Mouse (Mus musculus) small intestine, adult 2 months (tissue): Measurements from ENCODE around the gene Snupn. TPM values are rescaled to one million over a fixed set of nuclear protein-coding genes. Genes with fewer than 3 reads are reported as not detected.

ENCODE experiments used
- H3K27ac ChIP-seq: fragments of 200-500 bp; 2 replicates; pipeline ENCODE4 v1.5.1; 2012; ENCODE audit warnings: low read depth, low read length, control low read depth, inconsistent platforms; ENCODE audit not compliant: insufficient read depth
- H3K27me3 ChIP-seq: fragments of 200-500 bp; 2 replicates; pipeline ENCODE4 v1.6.1; 2012; ENCODE audit warnings: mild to moderate bottlenecking, moderate library complexity, low read length, inconsistent platforms; ENCODE audit not compliant: control insufficient read depth, insufficient read depth
- H3K36me3 ChIP-seq: fragments of 200-500 bp; 2 replicates; pipeline ENCODE4 v1.6.1; 2012; ENCODE audit warnings: mild to moderate bottlenecking, low read length, control low read depth, inconsistent platforms; ENCODE audit not compliant: control insufficient read depth, insufficient read depth
- H3K4me1 ChIP-seq: fragments of 200-500 bp; 2 replicates; pipeline ENCODE4 v1.6.1; 2012; ENCODE audit warnings: low read length, inconsistent platforms, mixed read lengths; ENCODE audit not compliant: control insufficient read depth, insufficient read depth, insufficient read length
- H3K4me3 ChIP-seq: fragments of 200-500 bp; 2 replicates; pipeline ENCODE4 v1.5.1; 2012; ENCODE audit warnings: low read depth, mild to moderate bottlenecking, control low read depth, inconsistent platforms, low read length, moderate library complexity
- CTCF ChIP-seq: fragments of 200-500 bp; IDR thresholded peaks from 2 replicates; pipeline ENCODE4 v1.5.1; 2012; ENCODE audit warnings: low read depth, mild to moderate bottlenecking, control low read depth, inconsistent platforms, low read length, moderate library complexity, mixed read lengths; ENCODE audit not compliant: insufficient replicate concordance, insufficient read length; ENCODE audit errors: extremely low read depth
- POLR2A ChIP-seq: fragments of 200-500 bp; IDR thresholded peaks from 2 replicates; pipeline ENCODE4 v1.6.1; 2012; ENCODE audit warnings: low read depth, mild to moderate bottlenecking, control low read depth, inconsistent platforms, low read length, moderate library complexity
- WGBS: fragments of 180-500 bp; shearing (Covaris S2); methylation state at CpG from one replicate; pipeline ENCODE4 v1.1.7; 2018; 5-methylcytosine and 5-hydroxymethylcytosine counted together
- polyA plus RNA-seq: library from polyadenylated mRNA; depleted of rRNA; stranded (reverse); fragments of >200 nt; gene quantifications from 2 replicates; pipeline ENCODE4 v1.2.3, GENCODE M21; 2012; rRNA removed

Snupn gene
- polyA plus RNA-seq, 1 experiment = 2.0 TPM

DNA sequence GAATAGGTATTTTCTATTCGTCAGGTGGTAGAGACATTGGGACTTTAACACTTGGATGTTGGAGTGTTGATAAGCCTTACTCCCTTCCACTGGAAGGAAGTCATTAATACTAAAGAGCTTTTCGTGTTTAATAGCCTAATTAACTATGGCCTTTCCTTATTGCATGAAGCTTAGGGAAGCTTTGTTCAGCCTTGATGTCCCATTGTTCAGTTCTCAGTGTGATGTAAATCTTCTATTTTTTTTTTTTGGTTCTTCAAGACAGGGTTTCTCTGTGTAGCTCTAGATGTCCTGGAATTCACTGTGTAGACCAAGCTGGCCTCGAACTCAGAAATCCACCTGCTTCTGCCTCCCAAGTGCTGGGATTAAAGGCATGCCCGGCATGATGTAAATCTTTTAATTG, 62.2 kb downstream of the Snupn start:
- whole genome bisulfite sequencing = 72% methylated on average over 4 of the region's 4 CpGs
- Histone ChIP-seq H3K27ac (no peak overlapping the region), H3K4me3 (no peak overlapping the region), H3K4me1 (no peaks in the 10 kb centered on the region), H3K27me3 (no peaks in the 10 kb centered on the region), H3K36me3 (no peaks in the 10 kb centered on the region)
- no peak for TF ChIP-seq POLR2A
- no peak for TF ChIP-seq CTCF

DNA sequence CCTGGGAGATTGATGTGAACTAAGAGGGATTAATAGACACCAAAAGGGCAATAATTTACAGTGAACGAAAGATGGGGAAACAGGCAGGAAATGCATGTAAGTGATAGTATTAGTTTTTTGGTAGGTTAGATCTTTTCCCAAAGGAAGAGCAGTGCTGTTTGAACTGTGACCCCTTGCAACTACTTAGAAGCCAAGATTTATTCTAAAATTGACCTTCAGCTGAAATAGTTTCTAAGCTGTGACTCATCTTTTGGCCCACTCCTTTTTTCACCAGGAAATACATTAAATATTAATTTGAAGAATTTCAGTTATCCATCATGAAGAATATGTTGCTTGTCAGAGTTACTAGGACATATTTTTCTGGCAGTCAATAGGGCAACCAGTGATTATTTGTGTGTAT, 63.1 kb downstream of the Snupn start:
- TF ChIP-seq POLR2A (no peak), CTCF (no peak)
- no peaks in the 10 kb centered on the region for H3K4me1 ChIP-seq

DNA sequence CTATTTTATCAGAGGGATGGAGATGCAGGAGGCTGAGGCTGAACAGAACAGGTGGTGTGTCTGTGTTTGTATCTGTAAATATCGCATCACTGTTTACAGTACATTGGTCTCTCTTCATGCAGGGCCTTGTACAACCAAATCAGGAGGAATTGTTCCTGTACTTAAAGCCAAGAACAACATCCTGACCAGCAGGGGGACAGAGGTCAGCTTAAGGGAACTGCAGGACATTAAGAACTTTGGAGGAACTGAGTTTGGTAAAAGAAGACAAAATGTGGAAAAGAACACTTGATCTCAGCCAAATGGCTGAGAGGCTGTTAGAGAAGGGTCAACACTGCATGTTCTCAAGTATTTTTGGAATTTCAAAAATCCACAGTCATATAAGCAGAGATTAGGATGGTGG, 64.1 kb downstream of the Snupn start:
- H3K27me3 ChIP-seq = no peaks in the 10 kb centered on the region
- no peak overlapping the region for H3K27ac ChIP-seq
- no peak overlapping the region for H3K4me3 ChIP-seq
- WGBS = 78% methylated on average over 1 of the region's 1 CpGs
- H3K4me1 ChIP-seq = no peaks in the 10 kb centered on the region
- TF ChIP-seq POLR2A (no peak), CTCF (no peak)
- 0 out of 2 replicates have a peak, but pooled peaks cover under 1% of the 10 kb centered on the region for H3K36me3 ChIP-seq

More for the DNA sequence above, 63.1 kb downstream of the Snupn start:
- H3K4me3 ChIP-seq = no peak overlapping the region
- no peaks in the 10 kb centered on the region for H3K27me3 ChIP-seq
- WGBS = 91% methylated on average over 1 of the region's 1 CpGs
- H3K27ac ChIP-seq = no peak overlapping the region
- H3K36me3 ChIP-seq = no peaks in the 10 kb centered on the region

DNA sequence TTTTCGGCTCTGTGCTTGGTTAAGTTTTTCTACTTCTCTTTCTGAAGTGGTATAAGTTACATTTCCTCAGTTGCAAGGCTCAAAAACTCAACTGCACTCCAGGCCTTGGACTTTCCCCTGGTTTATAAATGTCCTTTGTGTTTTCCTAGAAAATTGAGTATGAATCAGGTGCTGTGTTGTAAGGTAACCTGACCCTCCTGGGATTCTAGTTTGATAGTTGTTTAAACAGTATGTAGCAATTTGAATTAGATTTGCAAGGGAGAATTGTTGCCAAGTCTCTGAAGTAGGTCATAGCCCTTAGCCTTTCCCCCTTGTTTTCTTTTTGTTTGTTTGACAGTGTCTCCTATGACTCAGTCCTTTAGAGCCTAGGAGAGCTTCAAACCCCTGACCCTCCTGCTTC, 67.0 kb downstream of the Snupn start:
- H3K4me1 ChIP-seq = no peaks in the 10 kb centered on the region
- 82% methylated on average over 1 of the region's 1 CpGs for WGBS
- no peaks in the 10 kb centered on the region for H3K27me3 ChIP-seq
- H3K36me3 ChIP-seq = peaks cover 10% of the 10 kb centered on the region; the same call in 1 of the 2 replicates
- no peak for TF ChIP-seq CTCF
- TF ChIP-seq POLR2A = no peak
- H3K4me3 ChIP-seq = no peak overlapping the region
- no peak overlapping the region for H3K27ac ChIP-seq

DNA sequence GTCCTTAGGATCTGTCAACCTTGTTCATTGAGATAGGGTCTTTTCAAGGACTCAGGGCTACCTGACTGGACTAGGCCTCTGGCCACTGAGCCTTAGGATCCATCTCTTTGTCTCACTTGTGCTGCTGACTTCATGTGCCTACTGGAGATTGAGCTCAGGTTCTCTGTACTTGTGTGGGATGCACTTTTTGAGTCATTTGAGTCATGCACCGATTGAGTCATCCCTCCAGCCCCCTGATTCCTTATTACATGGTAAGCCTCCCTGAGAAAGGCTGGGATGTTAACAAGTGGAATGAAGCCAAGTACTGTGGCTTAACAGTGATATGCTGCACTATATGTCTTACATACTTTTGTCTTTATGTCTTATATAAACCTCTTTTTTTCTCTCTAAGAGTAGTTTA, 81.1 kb downstream of the Snupn start:
- no peak for TF ChIP-seq POLR2A
- TF ChIP-seq CTCF = no peak
- Histone ChIP-seq H3K27ac (no peak overlapping the region), H3K36me3 (peaks cover 15% of the 10 kb centered on the region), H3K4me1 (no peaks in the 10 kb centered on the region), H3K27me3 (no peaks in the 10 kb centered on the region), H3K4me3 (no peak overlapping the region)
- 73% methylated on average over 1 of the region's 1 CpGs for WGBS

Other genes starting within 250 kb of the Snupn start
- gene Lingo1, start 154.4 kb upstream of the Snupn start, polyA plus RNA-seq = 0.38 and 0.39 TPM in 2 replicates
- 1.0 and 2.3 TPM in 2 replicates for gene Odf3l1, start 86.2 kb upstream of the Snupn start, polyA plus RNA-seq
- 8.3 and 11.4 TPM in 2 replicates for gene Cspg4, start 85.8 kb upstream of the Snupn start, polyA plus RNA-seq
- gene Snx33, start 22.5 kb upstream of the Snupn start, polyA plus RNA-seq = 2.7 and 3.8 TPM in 2 replicates
- 144 and 233 TPM in 2 replicates for gene Imp3, start 13.4 kb upstream of the Snupn start, polyA plus RNA-seq
- gene Ptpn9, start 44.0 kb downstream of the Snupn start, polyA plus RNA-seq = 12.6 and 24.5 TPM in 2 replicates
- gene Sin3a, start 121.2 kb downstream of the Snupn start, polyA plus RNA-seq = 24.1 and 44.1 TPM in 2 replicates
- gene Man2c1, start 179.8 kb downstream of the Snupn start, polyA plus RNA-seq = 79.1 and 140 TPM in 2 replicates
- gene Neil1, start 197.4 kb downstream of the Snupn start, polyA plus RNA-seq = 4.4 and 8.5 TPM in 2 replicates
- gene Commd4, start 207.5 kb downstream of the Snupn start, polyA plus RNA-seq = 91.7 and 194 TPM in 2 replicates